Mouse (Mus musculus): ENCODE results near the gene Srp68. TPM values are rescaled to one million over a fixed set of nuclear protein-coding genes. Genes with fewer than 3 reads are reported as not detected.

Gene Srp68
- 76.0 TPM for polyA plus RNA-seq (2017; shearing (Covaris generic))

GRCm38 (mm10) chr11:116274045-116274666 is at the start of gene Srp68:
TSS of gene Srp68 (minus strand) at chr11:116274217.

DNA sequence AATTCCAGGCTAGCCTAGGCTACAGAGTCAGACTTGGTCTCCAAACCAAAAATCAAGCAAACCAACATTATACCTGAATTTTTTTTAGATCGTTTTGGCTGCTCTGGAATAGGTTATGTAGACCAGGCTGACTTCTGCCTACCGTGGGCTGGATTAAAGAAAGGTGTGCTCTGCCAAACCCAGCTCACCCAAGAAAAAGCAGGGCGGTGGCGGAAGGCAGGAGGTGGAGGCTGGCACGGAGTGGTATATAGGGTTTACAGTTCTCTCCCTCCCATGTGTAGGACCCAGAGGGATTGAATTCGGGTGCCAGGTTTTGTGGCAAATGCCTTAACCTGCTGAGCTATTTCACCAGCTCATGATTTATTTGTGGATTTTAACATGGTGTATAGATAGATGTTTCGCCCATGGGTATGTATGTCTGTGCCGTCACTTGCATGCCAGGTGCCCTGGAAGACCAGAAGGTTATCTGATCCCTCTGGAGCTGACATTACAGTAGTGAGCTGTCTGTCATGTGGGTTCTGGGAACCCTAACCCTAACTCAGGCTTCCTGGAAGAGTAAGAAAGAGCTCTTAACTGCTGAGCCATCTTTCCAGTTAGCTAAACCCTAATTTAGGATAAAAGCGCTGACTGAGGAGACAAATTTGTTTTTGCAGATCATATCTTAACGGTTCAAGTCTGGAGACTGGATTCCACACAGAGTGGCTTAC is 33.2 kb upstream of the Srp68 start, which contains the start of gene Exoc7:
Gene Exoc7, minus strand, starts transcription at position 215 of the 707 bp plus-strand sequence.

GRCm38 (mm10) chr11:116280751-116281663 is 7.0 kb upstream of the Srp68 start, which contains the start of gene Galr2:
TSS of gene Galr2 (plus strand) at chr11:116280939.

DNA sequence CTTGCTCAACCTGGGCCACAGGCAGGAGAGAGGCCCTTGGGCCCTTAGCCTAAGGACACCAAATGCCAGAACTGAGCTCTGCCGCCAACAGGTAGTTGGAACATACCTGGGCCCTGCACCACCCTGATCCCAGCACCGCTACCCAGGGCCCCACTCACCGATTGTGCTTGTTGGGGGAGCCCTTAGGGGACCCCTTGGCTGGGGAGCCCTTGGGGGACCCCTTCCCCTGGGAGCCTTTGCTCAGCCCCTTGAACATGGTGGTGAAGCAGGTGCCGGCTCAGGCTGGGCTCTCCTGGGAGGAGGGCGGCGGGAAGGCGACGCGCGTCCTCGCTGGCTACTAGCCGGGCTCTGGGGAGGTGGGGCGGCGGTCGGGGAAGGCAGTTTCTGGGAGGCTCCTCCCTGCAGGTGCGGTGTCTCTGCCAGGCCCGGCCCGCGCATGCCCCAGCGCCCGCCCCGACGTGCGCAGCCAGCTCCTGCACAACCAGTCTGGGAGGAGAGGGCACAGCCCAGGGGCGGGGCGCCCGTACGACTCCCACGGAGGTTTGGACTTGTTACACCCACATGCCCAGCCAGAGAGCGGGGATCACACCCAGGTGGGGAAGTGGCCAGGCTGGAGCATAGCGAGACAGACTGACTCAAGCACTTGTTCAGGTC is 36.1 kb downstream of the Srp68 start, which contains the start of gene Evpl:
Gene Evpl, minus strand, starts transcription at position 336 of the 654 bp plus-strand sequence.

DNA sequence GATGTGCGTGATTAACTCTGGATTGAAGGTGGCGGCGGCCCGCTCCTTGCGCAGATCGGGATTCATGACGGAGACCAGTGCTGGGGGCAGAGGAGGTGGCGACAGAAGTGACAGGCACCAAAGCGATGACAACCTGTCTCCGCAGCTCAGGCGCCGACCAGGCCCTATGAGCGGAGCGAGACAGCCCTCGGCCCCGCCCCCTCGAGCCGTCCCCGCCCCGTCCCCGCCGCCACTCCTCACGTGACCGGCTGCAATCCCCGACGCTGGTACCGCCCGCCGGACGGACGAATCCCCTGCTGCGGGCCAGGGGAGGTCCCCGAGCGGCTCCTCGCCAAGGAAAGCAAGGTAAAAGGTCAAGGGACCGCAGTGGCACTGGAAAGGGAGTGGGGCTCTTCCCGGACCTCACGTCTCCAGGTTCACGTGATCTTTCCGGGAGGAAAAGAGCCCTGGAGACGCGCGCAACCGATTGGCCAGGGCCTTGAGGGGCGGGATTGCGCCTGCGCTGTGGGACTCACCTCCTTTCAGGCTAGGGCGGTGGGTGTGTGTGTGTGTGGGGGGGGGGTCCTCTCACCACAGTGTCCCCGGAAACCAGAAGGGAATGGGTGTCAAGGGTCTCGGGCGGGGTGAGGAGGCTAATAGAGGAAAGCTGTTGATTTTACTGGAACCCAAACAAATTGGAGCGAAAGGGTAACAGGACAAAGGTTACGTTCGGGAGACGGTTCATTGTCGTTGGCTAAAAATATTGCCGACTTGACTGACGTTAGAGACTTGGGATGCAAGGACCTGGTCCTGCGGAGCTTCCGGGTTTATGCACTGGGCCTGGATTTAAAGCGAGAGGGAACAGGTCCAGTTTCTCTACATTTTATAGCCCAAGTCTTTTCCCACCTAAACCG is 75.1 kb downstream of the Srp68 start, which contains the start of the genes Ten1 and Acox1:
Gene Ten1, plus strand, starts transcription at position 217 of the 893 bp plus-strand sequence.
Gene Acox1, minus strand, starts transcription at position 407 of the 893 bp plus-strand sequence.

Other genes with a start within 250 kb of the Srp68 start
- 1,639 TPM for gene H3f3b, start 246.3 kb downstream of the Srp68 start, polyA plus RNA-seq (2017; shearing (Covaris generic))
- gene Unk, start 243.9 kb downstream of the Srp68 start, polyA plus RNA-seq (2017; shearing (Covaris generic)) = 48.4 TPM
- 92.3 TPM for gene Unc13d, start 196.3 kb downstream of the Srp68 start, polyA plus RNA-seq (2017; shearing (Covaris generic))
- gene Wbp2, start 187.2 kb downstream of the Srp68 start, polyA plus RNA-seq (2017; shearing (Covaris generic)) = 267 TPM
- gene Trim47, start 147.0 kb downstream of the Srp68 start, polyA plus RNA-seq (2017; shearing (Covaris generic)) = 1.6 TPM
- gene Trim65, start 143.1 kb downstream of the Srp68 start, polyA plus RNA-seq (2017; shearing (Covaris generic)) = 16.2 TPM
- gene Mrpl38, start 135.3 kb downstream of the Srp68 start, polyA plus RNA-seq (2017; shearing (Covaris generic)) = 73.0 TPM
- 9.7 TPM for gene Fbf1, start 106.1 kb downstream of the Srp68 start, polyA plus RNA-seq (2017; shearing (Covaris generic))
- gene Ten1, start 75.4 kb downstream of the Srp68 start, polyA plus RNA-seq (2017; shearing (Covaris generic)) = 43.9 TPM
- 21.8 TPM for gene Acox1, start 75.2 kb downstream of the Srp68 start, polyA plus RNA-seq (2017; shearing (Covaris generic))
- gene Evpl, start 36.1 kb downstream of the Srp68 start, polyA plus RNA-seq (2017; shearing (Covaris generic)) = 0.12 TPM
- not detected for gene Galr2, start 6.7 kb upstream of the Srp68 start, polyA plus RNA-seq (2017; shearing (Covaris generic))
- 44.3 TPM for gene Exoc7, start 33.0 kb upstream of the Srp68 start, polyA plus RNA-seq (2017; shearing (Covaris generic))
- not detected for gene Foxj1, start 61.2 kb upstream of the Srp68 start, polyA plus RNA-seq (2017; shearing (Covaris generic))
- 13.5 TPM for gene Rnf157, start 138.8 kb upstream of the Srp68 start, polyA plus RNA-seq (2017; shearing (Covaris generic))
- 233 TPM for gene Ubald2, start 159.9 kb upstream of the Srp68 start, polyA plus RNA-seq (2017; shearing (Covaris generic))
- not detected for gene Qrich2, start 192.0 kb upstream of the Srp68 start, polyA plus RNA-seq (2017; shearing (Covaris generic))
- 135 TPM for gene Prpsap1, start 220.0 kb upstream of the Srp68 start, polyA plus RNA-seq (2017; shearing (Covaris generic))

Measured in naive thymus-derived CD4-positive, alpha-beta T cell, adult 5 months (primary cell).